Mouse (Mus musculus): ENCODE results near the gene Trim8. TPM values are rescaled to one million over a fixed set of nuclear protein-coding genes. Genes with fewer than 3 reads are reported as not detected.

Trim8 gene
- polyA plus RNA-seq, 1 experiment = 87.2 TPM

DNA sequence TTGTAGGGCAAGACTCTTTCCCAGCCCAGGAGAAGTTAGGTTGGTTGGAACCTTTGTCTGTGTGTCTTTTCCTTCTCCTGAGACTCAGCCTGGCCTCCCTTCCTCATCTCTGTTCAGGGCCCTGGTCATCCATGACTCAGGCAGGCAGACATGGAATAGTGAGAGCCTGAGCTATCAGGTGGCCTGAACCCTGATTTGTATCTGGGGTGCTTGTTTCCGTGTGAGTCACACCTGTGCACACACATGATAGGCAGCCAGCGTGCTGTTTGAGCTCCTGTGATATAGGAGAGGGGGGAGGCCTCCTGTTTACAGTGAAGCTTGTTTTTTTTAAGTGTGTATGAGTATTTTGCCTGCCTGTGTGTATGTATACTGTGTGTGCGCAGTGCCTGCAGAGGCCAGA, 7.7 kb downstream of the Trim8 start:
- no peak for TF ChIP-seq POLR2A (IDR thresholded peaks at IDR 0.05; ENCODE audit: borderline replicate concordance, extremely low read depth, low read depth, low read length)
- no peak for TF ChIP-seq CTCF (IDR thresholded peaks at IDR 0.05; ENCODE audit: insufficient read depth, low read length)
- Histone ChIP-seq H3K4me3 (replicated peaks; ENCODE audit: extremely low read depth, low read depth, low read length) (no peak overlapping the region), H3K4me1 (ENCODE audit: control insufficient read depth, insufficient read depth, low read length) (peaks cover 63% of the 10 kb centered on the region)
- WGBS = 29% methylated on average over 3 of the region's 3 CpGs
- peak; percentile 17 for DNase-seq

DNA sequence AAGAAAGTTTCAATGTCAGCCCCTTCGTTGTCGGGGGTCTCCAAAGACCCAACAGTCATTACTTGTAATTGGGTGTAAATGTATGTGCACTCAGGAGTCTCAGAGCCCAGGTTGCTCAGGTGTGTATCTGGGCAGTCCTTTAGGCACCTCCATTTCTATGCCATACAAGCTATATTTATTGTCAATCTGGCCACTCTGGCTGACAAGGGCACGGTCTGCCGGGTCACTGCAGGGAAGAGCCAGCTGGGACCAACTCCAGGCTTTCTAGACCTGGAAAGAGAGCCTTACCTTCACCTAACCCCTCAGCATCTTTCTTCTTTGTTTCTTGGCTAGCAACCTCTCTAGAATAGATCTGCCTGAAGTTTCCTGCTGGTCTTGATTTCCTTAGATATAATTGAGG, 8.2 kb downstream of the Trim8 start:
- no peak overlapping the region for H3K4me3 ChIP-seq (replicated peaks; ENCODE audit: extremely low read depth, low read depth, low read length)
- H3K4me1 ChIP-seq (ENCODE audit: control insufficient read depth, insufficient read depth, low read length) = peaks cover 63% of the 10 kb centered on the region
- peak; percentile 11 for DNase-seq
- WGBS = 40% methylated on average over 4 of the region's 4 CpGs
- no peak for TF ChIP-seq CTCF (IDR thresholded peaks at IDR 0.05; ENCODE audit: insufficient read depth, low read length)
- no peak for TF ChIP-seq POLR2A (IDR thresholded peaks at IDR 0.05; ENCODE audit: borderline replicate concordance, extremely low read depth, low read depth, low read length)

DNA sequence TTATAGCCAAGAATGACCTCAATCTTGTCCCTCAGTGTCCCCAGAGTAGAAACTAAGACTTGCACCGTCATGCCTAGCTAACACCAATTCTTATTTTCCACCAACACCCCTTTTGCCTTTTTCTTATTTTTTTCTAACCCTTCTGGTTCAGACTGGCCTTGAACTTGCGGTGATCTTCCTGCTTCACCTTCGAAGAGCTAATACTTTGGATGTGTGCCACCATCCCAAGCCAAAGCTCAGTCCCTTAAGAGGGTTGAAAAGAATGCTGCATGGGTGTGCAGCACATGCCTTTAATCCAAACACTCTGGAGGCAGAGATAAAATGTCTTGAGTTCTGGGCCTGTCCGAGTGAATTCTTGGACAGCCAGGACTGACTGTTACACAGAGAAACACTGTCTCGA, 8.9 kb downstream of the Trim8 start:
- Histone ChIP-seq H3K4me3 (replicated peaks; ENCODE audit: extremely low read depth, low read depth, low read length) (no peak overlapping the region), H3K4me1 (ENCODE audit: control insufficient read depth, insufficient read depth, low read length) (peaks cover 60% of the 10 kb centered on the region)
- TF ChIP-seq POLR2A (IDR thresholded peaks at IDR 0.05; ENCODE audit: borderline replicate concordance, extremely low read depth, low read depth, low read length) (no peak), CTCF (IDR thresholded peaks at IDR 0.05; ENCODE audit: insufficient read depth, low read length) (no peak)
- 12% methylated on average over 5 of the region's 5 CpGs for WGBS
- peak; percentile 23 for DNase-seq

DNA sequence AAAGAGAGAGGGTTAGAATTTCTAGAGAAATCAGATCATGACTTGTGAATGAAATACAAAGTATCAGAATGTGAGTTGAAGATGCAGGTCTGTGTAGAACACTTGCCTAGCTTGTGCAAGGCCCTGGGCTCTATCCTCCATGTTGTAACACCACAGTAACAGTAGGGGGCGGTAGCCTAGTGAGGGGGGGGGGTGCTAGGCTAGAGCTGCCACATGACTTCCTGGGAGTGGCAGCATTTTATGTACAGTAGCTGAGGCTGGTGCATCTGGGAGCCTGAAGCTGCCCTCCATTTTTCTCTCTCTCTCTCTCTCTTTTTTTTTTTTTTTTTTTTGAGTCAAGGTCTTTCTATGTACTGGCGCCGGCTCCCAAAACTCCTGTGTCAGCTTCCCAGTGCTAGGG, 9.3 kb downstream of the Trim8 start:
- WGBS = 18% methylated on average over 3 of the region's 3 CpGs
- DNase-seq = peak; percentile 21
- Histone ChIP-seq H3K4me1 (ENCODE audit: control insufficient read depth, insufficient read depth, low read length) (peaks cover 57% of the 10 kb centered on the region), H3K4me3 (replicated peaks; ENCODE audit: extremely low read depth, low read depth, low read length) (no peak overlapping the region)
- TF ChIP-seq CTCF (IDR thresholded peaks at IDR 0.05; ENCODE audit: insufficient read depth, low read length) (peak; percentile 52), POLR2A (IDR thresholded peaks at IDR 0.05; ENCODE audit: borderline replicate concordance, extremely low read depth, low read depth, low read length) (no peak)

DNA sequence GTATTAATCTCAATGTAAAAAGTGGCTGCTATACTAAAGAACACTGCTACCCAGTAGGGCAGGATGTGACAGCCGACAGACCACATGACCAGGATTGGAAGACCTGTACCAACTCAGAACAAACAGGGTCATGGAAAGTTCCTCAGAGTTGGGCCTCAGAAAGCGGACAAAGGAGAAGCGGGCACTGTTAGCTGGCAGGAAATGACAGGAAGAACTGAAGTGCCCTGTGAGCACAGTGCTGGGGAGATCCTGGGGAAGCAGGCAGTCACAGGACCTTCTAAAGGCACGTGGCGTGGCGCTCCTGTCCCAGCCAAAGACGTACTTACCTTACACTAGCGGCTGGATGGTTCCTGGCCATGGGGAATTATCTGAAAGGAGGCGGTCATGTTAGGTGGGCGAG, 9.8 kb downstream of the Trim8 start:
- Histone ChIP-seq H3K4me1 (ENCODE audit: control insufficient read depth, insufficient read depth, low read length) (peaks cover 54% of the 10 kb centered on the region), H3K4me3 (replicated peaks; ENCODE audit: extremely low read depth, low read depth, low read length) (no peak overlapping the region)
- 28% methylated on average over 10 of the region's 10 CpGs for WGBS
- TF ChIP-seq CTCF (IDR thresholded peaks at IDR 0.05; ENCODE audit: insufficient read depth, low read length) (no peak), POLR2A (IDR thresholded peaks at IDR 0.05; ENCODE audit: borderline replicate concordance, extremely low read depth, low read depth, low read length) (no peak)
- DNase-seq = peak; percentile 51

DNA sequence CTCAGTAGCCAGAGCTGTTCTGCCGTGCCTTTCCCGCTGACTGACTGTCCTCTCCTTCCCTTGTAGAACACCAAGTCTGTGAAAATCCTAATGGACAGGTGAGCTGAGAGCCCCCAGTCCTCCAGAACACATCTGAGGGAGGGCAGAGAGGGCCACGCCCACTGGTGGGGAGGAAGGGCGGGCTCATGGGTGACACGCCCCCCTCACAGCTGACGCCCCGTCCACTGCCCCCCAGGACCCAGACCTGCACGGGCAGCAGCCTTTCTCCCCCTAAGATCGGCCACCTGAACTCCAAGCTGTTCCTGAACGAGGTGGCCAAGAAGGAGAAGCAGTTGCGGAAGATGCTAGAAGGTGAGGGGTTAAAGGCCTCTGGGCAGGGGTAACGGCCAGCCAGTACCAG, 12.9 kb downstream of the Trim8 start:
- WGBS = 69% methylated on average over 12 of the region's 12 CpGs
- TF ChIP-seq POLR2A (IDR thresholded peaks at IDR 0.05; ENCODE audit: borderline replicate concordance, extremely low read depth, low read depth, low read length) (no peak), CTCF (IDR thresholded peaks at IDR 0.05; ENCODE audit: insufficient read depth, low read length) (no peak)
- H3K4me3 ChIP-seq (replicated peaks; ENCODE audit: extremely low read depth, low read depth, low read length) = no peak overlapping the region
- DNase-seq = peak; percentile 13
- peaks cover 47% of the 10 kb centered on the region for H3K4me1 ChIP-seq (ENCODE audit: control insufficient read depth, insufficient read depth, low read length)

DNA sequence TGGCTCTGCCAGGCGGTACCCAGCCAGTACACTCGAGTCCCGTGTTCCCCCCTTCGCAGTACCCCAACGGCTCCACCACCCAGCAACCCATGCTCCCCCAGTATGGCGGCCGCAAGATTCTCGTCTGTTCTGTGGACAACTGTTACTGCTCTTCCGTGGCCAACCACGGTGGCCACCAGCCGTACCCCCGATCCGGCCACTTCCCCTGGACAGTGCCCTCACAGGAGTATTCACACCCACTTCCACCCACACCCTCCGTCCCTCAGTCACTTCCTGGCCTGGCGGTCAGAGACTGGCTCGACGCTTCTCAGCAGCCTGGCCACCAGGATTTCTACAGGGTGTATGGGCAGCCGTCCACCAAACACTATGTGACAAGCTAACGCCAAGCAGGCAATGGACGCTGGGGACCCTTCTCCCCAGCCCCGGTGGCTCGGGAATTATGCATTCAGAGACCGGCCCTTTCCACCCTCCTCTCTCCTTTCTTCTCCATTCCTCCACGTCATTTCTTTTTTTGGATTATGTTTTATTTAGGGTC, 13.9 kb downstream of the Trim8 start:
- DNase-seq = peak; percentile 18
- TF ChIP-seq POLR2A (IDR thresholded peaks at IDR 0.05; ENCODE audit: borderline replicate concordance, extremely low read depth, low read depth, low read length) (no peak), CTCF (IDR thresholded peaks at IDR 0.05; ENCODE audit: insufficient read depth, low read length) (no peak)
- H3K4me1 ChIP-seq (ENCODE audit: control insufficient read depth, insufficient read depth, low read length) = peaks cover 40% of the 10 kb centered on the region
- 64% methylated on average over 24 of the region's 24 CpGs for WGBS
- no peak overlapping the region for H3K4me3 ChIP-seq (replicated peaks; ENCODE audit: extremely low read depth, low read depth, low read length)

DNA sequence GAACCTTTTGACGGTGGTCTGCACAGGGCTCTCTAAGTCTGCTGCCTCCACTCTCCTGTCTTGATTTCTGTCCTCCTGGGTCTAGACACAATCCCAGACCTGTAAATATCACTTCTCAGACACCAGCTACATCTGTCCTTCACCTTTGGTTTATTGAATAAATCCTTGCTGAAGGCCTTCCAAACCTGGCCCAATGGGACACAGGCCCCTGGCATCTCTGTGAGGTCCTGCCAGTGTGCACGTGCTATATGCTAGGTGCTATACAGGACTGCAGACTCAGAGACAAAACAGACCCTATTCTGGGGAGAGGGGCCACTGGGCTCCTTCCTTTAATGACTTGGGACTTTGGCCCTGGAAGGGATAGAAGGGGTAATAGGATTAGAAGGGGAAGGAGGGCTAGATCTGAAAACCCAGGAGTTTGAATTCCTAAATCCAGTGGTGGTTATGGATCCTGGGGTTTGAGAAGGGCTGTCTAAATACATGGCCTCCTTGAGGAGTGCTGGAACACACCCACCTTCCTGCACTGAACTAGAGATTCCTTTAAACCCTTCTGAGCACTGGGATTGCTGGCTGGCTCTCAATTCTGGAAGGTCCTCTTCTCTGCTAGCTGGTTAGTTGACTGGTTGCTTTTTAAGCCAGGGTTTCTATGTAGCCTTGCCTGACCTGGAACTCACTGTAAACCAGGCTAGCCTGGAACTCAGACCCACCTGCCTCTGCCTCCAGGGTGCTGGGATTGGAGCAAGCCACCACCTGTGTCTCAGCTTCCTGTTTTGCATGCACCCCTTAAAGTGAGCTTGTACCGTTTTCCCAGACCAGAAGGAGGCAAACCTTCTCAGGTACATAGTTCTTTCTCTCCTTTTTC, 15.4 kb downstream of the Trim8 start:
- Histone ChIP-seq H3K4me3 (replicated peaks; ENCODE audit: extremely low read depth, low read depth, low read length) (no peak overlapping the region), H3K4me1 (ENCODE audit: control insufficient read depth, insufficient read depth, low read length) (peaks cover 30% of the 10 kb centered on the region)
- peak; percentile 30 for DNase-seq
- WGBS = 62% methylated on average over 3 of the region's 3 CpGs
- TF ChIP-seq POLR2A (IDR thresholded peaks at IDR 0.05; ENCODE audit: borderline replicate concordance, extremely low read depth, low read depth, low read length) (peak; percentile 28; the same call in 1 of the 2 replicates), CTCF (IDR thresholded peaks at IDR 0.05; ENCODE audit: insufficient read depth, low read length) (no peak)

DNA sequence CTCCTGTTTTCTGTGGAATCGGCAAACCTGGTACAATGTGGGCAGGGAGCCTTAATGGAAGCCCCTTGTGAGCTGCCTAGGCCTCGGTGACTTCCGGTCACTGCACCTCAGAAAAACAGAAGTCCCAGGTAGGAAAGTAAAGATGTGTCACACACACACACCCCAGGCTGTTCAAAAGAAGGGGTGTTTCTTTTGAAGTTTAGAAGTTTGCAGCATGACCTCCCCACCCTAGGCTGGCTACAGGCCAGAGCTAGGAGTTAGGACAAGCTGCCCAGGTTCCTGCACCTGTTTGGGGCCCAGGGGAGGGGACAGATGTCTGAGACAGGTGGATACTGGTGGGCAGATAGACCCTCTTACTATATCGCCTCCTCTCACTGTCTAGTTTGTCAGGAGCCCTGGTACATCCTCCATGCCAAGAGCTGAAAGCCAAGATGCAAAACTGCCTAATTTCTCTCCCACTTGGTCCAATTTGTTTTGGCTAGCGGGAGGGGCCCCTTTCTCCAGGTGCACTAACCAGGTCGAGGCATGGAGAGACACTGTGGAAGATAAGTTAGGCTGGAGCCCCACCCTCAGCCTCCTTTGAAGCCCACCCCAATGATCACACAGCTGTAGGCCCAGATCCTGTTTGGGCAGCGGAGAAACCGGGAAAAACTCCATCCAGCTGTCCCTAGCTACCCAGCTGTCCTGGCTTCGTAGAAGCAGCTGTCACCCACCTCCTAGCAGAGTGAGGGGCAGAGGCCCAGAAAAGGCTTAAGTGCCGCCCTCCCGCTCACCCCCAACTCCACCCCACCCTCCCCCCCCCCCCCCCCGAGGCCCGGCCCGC, 16.2 kb downstream of the Trim8 start:
- peak; percentile 27 for DNase-seq
- no peak overlapping the region for H3K4me3 ChIP-seq (replicated peaks; ENCODE audit: extremely low read depth, low read depth, low read length)
- 37% methylated on average over 10 of the region's 14 CpGs for WGBS
- peaks cover 34% of the 10 kb centered on the region for H3K4me1 ChIP-seq (ENCODE audit: control insufficient read depth, insufficient read depth, low read length)
- TF ChIP-seq POLR2A (IDR thresholded peaks at IDR 0.05; ENCODE audit: borderline replicate concordance, extremely low read depth, low read depth, low read length) (no peak), CTCF (IDR thresholded peaks at IDR 0.05; ENCODE audit: insufficient read depth, low read length) (no peak)
